In the genomic region with DNA sequence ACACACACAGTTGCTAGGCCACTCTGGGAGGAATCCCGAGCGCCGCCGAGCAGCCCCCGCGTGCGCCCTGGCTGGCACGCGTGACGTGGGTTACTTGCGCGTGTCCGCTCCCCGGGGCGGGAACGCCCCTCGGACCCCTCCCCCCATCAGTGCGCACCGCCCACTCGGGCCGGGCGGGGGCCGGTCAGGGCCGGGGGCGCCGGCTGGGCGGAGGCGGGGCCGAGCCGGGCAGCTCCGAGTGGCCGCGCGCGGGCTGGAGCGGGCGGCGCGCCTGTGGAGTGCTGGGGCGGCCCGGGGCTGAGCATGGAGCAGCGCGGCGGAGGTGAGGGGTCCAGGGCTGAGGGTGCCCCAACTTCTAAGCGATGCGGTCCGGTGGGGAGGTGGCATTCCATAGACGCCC, we compare ENCODE assay signal across 8 mouse cellular contexts. TPM values are rescaled to one million over a fixed set of nuclear protein-coding genes. Genes with fewer than 3 reads are reported as not detected.
DNase-seq lines count a peak whose midpoint lies in the region; ATAC-seq and TF ChIP-seq lines count a peak whose summit lies in the region.

No protein-coding gene starts in this region.

- TF ChIP-seq POLR2A in CH12.LX (IDR thresholded peaks at IDR 0.05; ENCODE audit: low read depth, low read length), result no peak; the same call in 1 of the 2 replicates
- TF ChIP-seq POLR2A in bone marrow macrophage, adult 2 months (IDR thresholded peaks at IDR 0.05; ENCODE audit: borderline replicate concordance, low read depth, low read length), result no peak

- no peak for DNase-seq in CH12.LX (ENCODE audit: extremely low read depth)
- DNase-seq in heart, postnatal 14 days, result peak; percentile 95
- peak; percentile 71 to 74 for DNase-seq in layer of hippocampus, adult 2 months (ENCODE audit: low spot score in 2 of 2)
- DNase-seq in lung, embryonic 14.5 days, result peak; percentile 92
- peak; percentile 90 for DNase-seq in ovary, postnatal 14 days (ENCODE audit: low spot score)
- peak; percentile 89 for DNase-seq in urinary bladder, postnatal 14 days (ENCODE audit: low spot score)

- H3K9me3 ChIP-seq in CH12.LX (replicated peaks; ENCODE audit: low read length), result no peaks in the 10 kb centered on the region
- no peaks in the 10 kb centered on the region for H3K9me3 ChIP-seq in forebrain, embryonic 13.5 days (replicated peaks)
- H3K9me3 ChIP-seq in lung, embryonic 14.5 days (ENCODE audit: low read depth, low read length), result no peaks in the 10 kb centered on the region

- peaks cover 23 to 43% of the 10 kb centered on the region in 2 experiments for H3K4me1 ChIP-seq in CH12.LX (ENCODE audit: control insufficient read depth in 1 of 2, insufficient read depth in 2 of 2)
- H3K4me1 ChIP-seq in bone marrow macrophage, adult 2 months (ENCODE audit: control insufficient read depth, insufficient read depth, low read length), result peaks cover 12% of the 10 kb centered on the region
- peaks cover 66% of the 10 kb centered on the region for H3K4me1 ChIP-seq in forebrain, embryonic 13.5 days
- peaks cover 36% of the 10 kb centered on the region for H3K4me1 ChIP-seq in lung, embryonic 14.5 days (ENCODE audit: insufficient read depth)

- peak overlapping the region; percentile 20 to 72 (median 36) for H3K4me3 ChIP-seq in CH12.LX (replicated peaks in 1 of 3; ENCODE audit: low read depth in 2 of 3, low read length in 2 of 3, poor library complexity in 1 of 3)
- peak overlapping the region; percentile 71 for H3K4me3 ChIP-seq in bone marrow macrophage, adult 2 months (ENCODE audit: insufficient read depth, low read length)
- H3K4me3 ChIP-seq in forebrain, embryonic 13.5 days, result peak overlapping the region; percentile 72
- peak overlapping the region; percentile 66 for H3K4me3 ChIP-seq in layer of hippocampus, adult 2 months
- H3K4me3 ChIP-seq in lung, embryonic 14.5 days (ENCODE audit: low read depth, low read length), result peak overlapping the region; percentile 64

- intact Hi-C loops in heart, postnatal 14 days (cut with DNase I), result no loop called here

- dilution Hi-C loops in CH12.LX (cut with MboI; ENCODE audit: extremely low pct_ligation_motif_present, extremely low pct_unique_long_range_greater_than_20kb, low sequenced_read_pairs), result no loop called here

- in situ Hi-C loops in CH12.LX (cut with MboI; ENCODE audit: low pct_ligation_motif_present, low pct_unique_long_range_greater_than_20kb, low sequenced_read_pairs), result no loop called here

- ATAC-seq in forebrain, embryonic 13.5 days, result peak; percentile 77
- peak; percentile 61 for ATAC-seq in lung, embryonic 14.5 days (ENCODE audit: insufficient read depth)

- peak overlapping the region; percentile 31; the same call in 1 of the 2 replicates for H3K27ac ChIP-seq in CH12.LX (ENCODE audit: insufficient read depth, low read depth)
- no peak overlapping the region for H3K27ac ChIP-seq in bone marrow macrophage, adult 2 months (ENCODE audit: insufficient read depth, low read depth, low read length)
- H3K27ac ChIP-seq in forebrain, embryonic 13.5 days, result peak overlapping the region; percentile 97
- H3K27ac ChIP-seq in layer of hippocampus, adult 2 months, result peak overlapping the region; percentile 93
- H3K27ac ChIP-seq in lung, embryonic 14.5 days (ENCODE audit: low read depth), result peak overlapping the region; percentile 99

- peaks cover 44% of the 10 kb centered on the region for H3K27me3 ChIP-seq in CH12.LX (replicated peaks)
- H3K27me3 ChIP-seq in forebrain, embryonic 13.5 days, result no peaks in the 10 kb centered on the region
- no peaks in the 10 kb centered on the region for H3K27me3 ChIP-seq in lung, embryonic 14.5 days (ENCODE audit: insufficient read depth, low read length)

- WGBS in forebrain, embryonic 13.5 days, result under 1% methylated on average over 39 of the region's 48 CpGs
- WGBS in lung, embryonic 14.5 days, result under 1% methylated on average over 48 of the region's 48 CpGs

- H3K79me2 ChIP-seq in CH12.LX (replicated peaks; ENCODE audit: control insufficient read depth, extremely low read depth, insufficient read depth, poor library complexity, severe bottlenecking), result peaks cover 5% of the 10 kb centered on the region; the same call in 1 of the 2 replicates

- peak overlapping the region; percentile 77 for H3K4me2 ChIP-seq in CH12.LX (ENCODE audit: insufficient read depth, low read depth, poor library complexity, severe bottlenecking)
- peak overlapping the region; percentile 88 for H3K4me2 ChIP-seq in forebrain, embryonic 13.5 days
- H3K4me2 ChIP-seq in lung, embryonic 14.5 days, result peak overlapping the region; percentile 97

- no peak for TF ChIP-seq EP300 in CH12.LX (IDR thresholded peaks at IDR 0.05; ENCODE audit: low read length)

- H3K9ac ChIP-seq in CH12.LX (ENCODE audit: insufficient read depth, low read depth), result peak overlapping the region; percentile 87
- peak overlapping the region; percentile 91 for H3K9ac ChIP-seq in forebrain, embryonic 13.5 days
- peak overlapping the region; percentile 91 for H3K9ac ChIP-seq in lung, embryonic 14.5 days

- no peak for TF ChIP-seq CTCF in CH12.LX (conservative IDR thresholded peaks at IDR 0.05 in 1 of 2, IDR thresholded peaks at IDR 0.05 in 1 of 2; ENCODE audit: low read depth in 2 of 2, low read length in 2 of 2)
- TF ChIP-seq CTCF in bone marrow macrophage, adult 2 months (IDR thresholded peaks at IDR 0.05; ENCODE audit: low read depth, low read length), result no peak
- no peak for TF ChIP-seq CTCF in layer of hippocampus, adult 2 months (conservative IDR thresholded peaks at IDR 0.05)
- TF ChIP-seq CTCF in lung, embryonic 14.5 days (IDR thresholded peaks at IDR 0.05; ENCODE audit: low read depth), result no peak

- H3K36me3 ChIP-seq in CH12.LX (replicated peaks in 1 of 2; ENCODE audit: control insufficient read depth in 1 of 2, insufficient read depth in 1 of 2, low read length in 1 of 2), result peaks cover 0 to 4% of the 10 kb centered on the region in 2 experiments
- H3K36me3 ChIP-seq in forebrain, embryonic 13.5 days (ENCODE audit: poor library complexity, severe bottlenecking), result peaks cover 13% of the 10 kb centered on the region; the same call in 1 of the 2 replicates
- H3K36me3 ChIP-seq in lung, embryonic 14.5 days (ENCODE audit: insufficient read depth), result peaks cover 22% of the 10 kb centered on the region

- TF ChIP-seq RAD21 in CH12.LX (IDR thresholded peaks at IDR 0.05; ENCODE audit: low read depth, low read length), result no peak

TF ChIP-seq in CH12.LX, 34 proteins besides CTCF, POLR2A, EP300 and RAD21 (continues in another document):
- TF ChIP-seq ZNF384 (IDR thresholded peaks at IDR 0.05; ENCODE audit: low read depth, low read length), result no peak
- 0 out of 2 replicates have a peak, but pooled peaks have one; percentile 23 for TF ChIP-seq IRF4 (IDR thresholded peaks at IDR 0.05; ENCODE audit: low read depth, low read length)

RNA-seq across cellular contexts. Expression of gene Lzts2, which starts 3.7 kb away (rescaled TPM):
- 17.5 and 22.1 TPM in 2 replicates for total RNA-seq in CH12.LX (2012; rRNA removed)
- 0.68 and 0.73 TPM in 2 replicates for total RNA-seq in CH12.LX (2014; rRNA removed)
- polyA plus RNA-seq in CH12.LX (2012; ENCODE audit: insufficient read length, low read depth), result 2.2 and 3.1 TPM in 2 replicates
- polyA plus RNA-seq in bone marrow macrophage, adult 2 months (2012; ENCODE audit: insufficient read depth, insufficient read length, missing spikeins), result 3.0 and 3.6 TPM in 2 replicates
- 24.5 and 24.7 TPM in 2 replicates for polyA plus RNA-seq in forebrain, embryonic 13.5 days (2015; fragmentation: Nextera tagmentation; extraction: Ambion mirVana)
- total RNA-seq in heart, postnatal 14 days (2021), result 10 to 100 TPM; 66.4 to 72.4 TPM
- total RNA-seq in layer of hippocampus, adult 2 months (2021), result 10 to 100 TPM; 28.5 to 30.1 TPM
- 68.5 and 75.4 TPM in 2 replicates for polyA plus RNA-seq in lung, embryonic 14.5 days (2014; fragmentation: Nextera tagmentation; extraction: Ambion mirVana)

RNA-seq across cellular contexts. Expression of gene Mrpl43, which starts 11.7 kb away (rescaled TPM):
- total RNA-seq in CH12.LX (2012; rRNA removed), result 72.7 and 76.6 TPM in 2 replicates
- 63.5 and 72.7 TPM in 2 replicates for total RNA-seq in CH12.LX (2014; rRNA removed)
- 75.1 and 77.9 TPM in 2 replicates for polyA plus RNA-seq in CH12.LX (2012; ENCODE audit: insufficient read length, low read depth)
- 38.5 and 42.1 TPM in 2 replicates for polyA plus RNA-seq in bone marrow macrophage, adult 2 months (2012; ENCODE audit: insufficient read depth, insufficient read length, missing spikeins)
- polyA plus RNA-seq in forebrain, embryonic 13.5 days (2015; fragmentation: Nextera tagmentation; extraction: Ambion mirVana), result 82.2 and 89.7 TPM in 2 replicates
- total RNA-seq in heart, postnatal 14 days (2021), result 10 to 100 TPM; 50.3 to 53.9 TPM
- 10 to 100 TPM; 38.6 to 41.1 TPM for total RNA-seq in layer of hippocampus, adult 2 months (2021)
- polyA plus RNA-seq in lung, embryonic 14.5 days (2014; fragmentation: Nextera tagmentation; extraction: Ambion mirVana), result 61.3 and 63.6 TPM in 2 replicates

RNA-seq across cellular contexts. Expression of gene Twnk, which starts 12.4 kb away (rescaled TPM):
- total RNA-seq in CH12.LX (2012; rRNA removed), result 18.9 and 21.9 TPM in 2 replicates
- total RNA-seq in CH12.LX (2014; rRNA removed), result 12.4 and 14.0 TPM in 2 replicates
- polyA plus RNA-seq in CH12.LX (2012; ENCODE audit: insufficient read length, low read depth), result 30.1 and 32.4 TPM in 2 replicates
- polyA plus RNA-seq in bone marrow macrophage, adult 2 months (2012; ENCODE audit: insufficient read depth, insufficient read length, missing spikeins), result 4.4 and 5.5 TPM in 2 replicates
- polyA plus RNA-seq in forebrain, embryonic 13.5 days (2015; fragmentation: Nextera tagmentation; extraction: Ambion mirVana), result 21.1 and 22.2 TPM in 2 replicates
- total RNA-seq in heart, postnatal 14 days (2021), result 10 to 100 TPM; 21.5 to 22.0 TPM
- 10 to 100 TPM; 14.7 to 15.3 TPM for total RNA-seq in layer of hippocampus, adult 2 months (2021)
- polyA plus RNA-seq in lung, embryonic 14.5 days (2014; fragmentation: Nextera tagmentation; extraction: Ambion mirVana), result 13.0 and 14.8 TPM in 2 replicates

RNA-seq across cellular contexts. Expression of gene Pdzd7, which starts 27.6 kb away (rescaled TPM):
- total RNA-seq in CH12.LX (2012; rRNA removed) (0.04 and 0.17 TPM in 2 replicates), CH12.LX (2014; rRNA removed) (0.12 and 0.20 TPM in 2 replicates)
- 0.15 TPM in 1 of 2 replicates, not detected in the other for polyA plus RNA-seq in CH12.LX (2012; ENCODE audit: insufficient read length, low read depth)
- not detected in 2 replicates for polyA plus RNA-seq in bone marrow macrophage, adult 2 months (2012; ENCODE audit: insufficient read depth, insufficient read length, missing spikeins)
- polyA plus RNA-seq in forebrain, embryonic 13.5 days (2015; fragmentation: Nextera tagmentation; extraction: Ambion mirVana), result 0.92 and 1.5 TPM in 2 replicates
- total RNA-seq in heart, postnatal 14 days (2021), result under 1 TPM in 1 of 2 experiments, not detected in 1; 0.19 TPM
- total RNA-seq in layer of hippocampus, adult 2 months (2021), result 1 to 10 TPM; 2.1 to 3.3 TPM
- polyA plus RNA-seq in lung, embryonic 14.5 days (2014; fragmentation: Nextera tagmentation; extraction: Ambion mirVana), result 0.39 TPM in 2 replicates

RNA-seq across cellular contexts. Expression of gene Sema4g, which starts 29.0 kb away (rescaled TPM):
- total RNA-seq in CH12.LX (2012; rRNA removed) (0.55 and 1.1 TPM in 2 replicates), CH12.LX (2014; rRNA removed) (0.38 and 0.71 TPM in 2 replicates)
- 8.3 and 8.4 TPM in 2 replicates for polyA plus RNA-seq in CH12.LX (2012; ENCODE audit: insufficient read length, low read depth)
- polyA plus RNA-seq in bone marrow macrophage, adult 2 months (2012; ENCODE audit: insufficient read depth, insufficient read length, missing spikeins), result 0.25 TPM in 1 of 2 replicates, not detected in the other
- polyA plus RNA-seq in forebrain, embryonic 13.5 days (2015; fragmentation: Nextera tagmentation; extraction: Ambion mirVana), result 9.7 and 11.7 TPM in 2 replicates
- under 1 TPM; 0.56 to 0.72 TPM for total RNA-seq in heart, postnatal 14 days (2021)
- 10 to 100 TPM; 20.0 to 21.6 TPM for total RNA-seq in layer of hippocampus, adult 2 months (2021)
- polyA plus RNA-seq in lung, embryonic 14.5 days (2014; fragmentation: Nextera tagmentation; extraction: Ambion mirVana), result 1.7 and 2.1 TPM in 2 replicates
